Mouse (Mus musculus) thymus, adult 2 months (tissue): ENCODE results near the gene Sirt7. TPM values are rescaled to one million over a fixed set of nuclear protein-coding genes. Genes with fewer than 3 reads are reported as not detected.

Experiments used
- DNase-seq: peaks from one replicate; pipeline ENCODE4 v3.0.0; 2021
- H3K27ac ChIP-seq: fragments of 200-500 bp; 2 replicates; pipeline ENCODE4 v1.5.1; 2012; ENCODE audit warnings: low read length, control low read depth; ENCODE audit not compliant: control insufficient read depth, insufficient read depth
- H3K27me3 ChIP-seq: fragments of 200-500 bp; 2 replicates; pipeline ENCODE4 v1.6.1; 2012; ENCODE audit warnings: mild to moderate bottlenecking, low read length, moderate library complexity, mixed read lengths; ENCODE audit not compliant: control insufficient read depth, insufficient read depth
- H3K36me3 ChIP-seq: fragments of 200-500 bp; 2 replicates; pipeline ENCODE4 v1.6.1; 2012; ENCODE audit warnings: mild to moderate bottlenecking, low read length, moderate library complexity; ENCODE audit not compliant: control insufficient read depth, insufficient read depth
- H3K4me1 ChIP-seq: fragments of 200-500 bp; replicated peaks from 2 replicates; pipeline ENCODE4 v1.6.1; 2012; ENCODE audit warnings: low read length; ENCODE audit not compliant: control insufficient read depth, insufficient read depth
- H3K4me3 ChIP-seq: fragments of 200-500 bp; 2 replicates; pipeline ENCODE4 v1.5.1; 2012; ENCODE audit warnings: mild to moderate bottlenecking, low read length, control low read depth, moderate library complexity; ENCODE audit not compliant: control insufficient read depth, insufficient read depth
- CTCF ChIP-seq: fragments of 200-500 bp; IDR thresholded peaks from 2 replicates; pipeline ENCODE4 v1.5.1; 2012; ENCODE audit warnings: mild to moderate bottlenecking, control low read depth, low read length, moderate library complexity, borderline replicate concordance; ENCODE audit not compliant: control insufficient read depth, poor library complexity, insufficient read depth; ENCODE audit errors: extremely low read depth
- POLR2A ChIP-seq: fragments of 200-500 bp; IDR thresholded peaks from 2 replicates; pipeline ENCODE4 v1.6.1; 2012; ENCODE audit warnings: mild to moderate bottlenecking, low read length, control low read depth, moderate library complexity; ENCODE audit not compliant: control insufficient read depth, poor library complexity, insufficient read depth; ENCODE audit errors: extremely low read depth
- WGBS: fragments of 180-500 bp; shearing (Covaris S2); methylation state at CpG from one replicate; pipeline ENCODE4 v1.1.7; 2018; 5-methylcytosine and 5-hydroxymethylcytosine counted together
- polyA plus RNA-seq: library from polyadenylated mRNA; depleted of rRNA; stranded (reverse); fragments of >200 nt; gene quantifications from 2 replicates; pipeline ENCODE4 v1.2.3, GENCODE M21; 2012

Gene Sirt7
- polyA plus RNA-seq, 1 experiment = 184 TPM

- TF ChIP-seq POLR2A = no peak
- TF ChIP-seq CTCF = no peak
- Histone ChIP-seq H3K27ac (no peak overlapping the region), H3K27me3 (no peaks in the 10 kb centered on the region), H3K4me3 (no peak overlapping the region), H3K4me1 (peaks cover 2% of the 10 kb centered on the region; the same call in 1 of the 2 replicates), H3K36me3 (peaks cover 15% of the 10 kb centered on the region)
- WGBS = 96% methylated on average over 7 of the region's 7 CpGs
- DNase-seq = no peak
Observed at GRCm38 (mm10) chr11:120605667-120606066, 19.4 kb downstream of the Sirt7 start.

- H3K36me3 ChIP-seq = peaks cover 12% of the 10 kb centered on the region
- H3K27ac ChIP-seq = no peak overlapping the region
- no peak overlapping the region for H3K4me3 ChIP-seq
- TF ChIP-seq CTCF = no peak
- DNase-seq = no peak
- H3K4me1 ChIP-seq = peaks cover 16% of the 10 kb centered on the region
- no peaks in the 10 kb centered on the region for H3K27me3 ChIP-seq
- 90% methylated on average over 2 of the region's 2 CpGs for WGBS
Observed at GRCm38 (mm10) chr11:120603545-120603944, 21.5 kb downstream of the Sirt7 start.

- peaks cover 13% of the 10 kb centered on the region for H3K36me3 ChIP-seq
- no peak overlapping the region for H3K4me3 ChIP-seq
- no peak for TF ChIP-seq CTCF
- TF ChIP-seq POLR2A = no peak
- H3K27ac ChIP-seq = no peak overlapping the region
- H3K27me3 ChIP-seq = no peaks in the 10 kb centered on the region
- peak; percentile 28 for DNase-seq
- H3K4me1 ChIP-seq = peaks cover 27% of the 10 kb centered on the region
- WGBS = 10% methylated on average over 3 of the region's 3 CpGs
Observed at GRCm38 (mm10) chr11:120600716-120601115, 24.3 kb downstream of the Sirt7 start.

- no peaks in the 10 kb centered on the region for H3K27me3 ChIP-seq
- peak overlapping the region; percentile 55; the same call in 1 of the 2 replicates for H3K27ac ChIP-seq
- peaks cover 27% of the 10 kb centered on the region for H3K4me1 ChIP-seq
- no peak for TF ChIP-seq POLR2A
- TF ChIP-seq CTCF = no peak
- peak overlapping the region; percentile 46 for H3K4me3 ChIP-seq
- 61% methylated on average over 17 of the region's 17 CpGs for WGBS
- DNase-seq = no peak
- peaks cover 24% of the 10 kb centered on the region for H3K36me3 ChIP-seq
Observed at GRCm38 (mm10) chr11:120598990-120599549, 26.0 kb downstream of the Sirt7 start.

- H3K27me3 ChIP-seq = no peaks in the 10 kb centered on the region
- peak within 1 kb of the TSS; percentile 55 for H3K27ac ChIP-seq
- H3K36me3 ChIP-seq = peaks cover 24% of the 10 kb centered on the region
- H3K4me1 ChIP-seq = peaks cover 27% of the 10 kb centered on the region
- H3K4me3 ChIP-seq = peak within 1 kb of the TSS; percentile 85
- DNase-seq = peak; percentile 94
- under 1% methylated on average over 88 of the region's 88 CpGs for WGBS
- TF ChIP-seq POLR2A = peak; percentile 83
- TF ChIP-seq CTCF = peak; percentile 59; the same call in 1 of the 2 replicates
Observed at GRCm38 (mm10) chr11:120598283-120598989, 26.6 kb downstream of the Sirt7 start, which contains the start of the genes Alyref and Anapc11. Gene Alyref (minus strand): TSS chr11:120598365. Gene Anapc11 (plus strand): TSS chr11:120598421.

- WGBS = 3% methylated on average over 98 of the region's 99 CpGs
- Histone ChIP-seq H3K4me3 (peak overlapping the region; percentile 85), H3K4me1 (peaks cover 27% of the 10 kb centered on the region), H3K27me3 (no peaks in the 10 kb centered on the region), H3K36me3 (peaks cover 31% of the 10 kb centered on the region), H3K27ac (no peak overlapping the region)
- no peak for TF ChIP-seq CTCF
- TF ChIP-seq POLR2A = no peak
- DNase-seq = no peak
Observed at GRCm38 (mm10) chr11:120597240-120598235, 27.5 kb downstream of the Sirt7 start.
